ENCODE assay signal across 11 mouse cellular contexts in genomic region chr3:66400791-66401568, GRCm38 (mm10).
DNase-seq lines count a peak whose midpoint lies in the region; ATAC-seq and TF ChIP-seq lines count a peak whose summit lies in the region.
"Had no signal": no experiment of that assay in that cellular context is flagged by ENCODE, and none has a peak within 500 bp of the region (broad histone marks: within the 10 kb centered on the region; RNA-seq: fewer than 3 reads in every experiment).

No protein-coding gene starts in this region.

- no peaks in the 10 kb centered on the region for H3K36me3 ChIP-seq in hindbrain, embryonic 13.5 days
- H3K36me3 ChIP-seq in hindbrain, embryonic 10.5 days, result no peaks in the 10 kb centered on the region
- H3K36me3 ChIP-seq in neural tube, embryonic 12.5 days, result no peaks in the 10 kb centered on the region
- no peaks in the 10 kb centered on the region for H3K36me3 ChIP-seq in hindbrain, postnatal 0 days (ENCODE audit: insufficient read depth, low read length)
- H3K36me3 ChIP-seq in neural tube, embryonic 15.5 days, result no peaks in the 10 kb centered on the region
- H3K36me3 ChIP-seq: forebrain, embryonic 15.5 days; midbrain, embryonic 12.5 days had no signal

- WGBS in hindbrain, embryonic 13.5 days, result 66% methylated on average over 16 of the region's 16 CpGs
- 77% methylated on average over 16 of the region's 16 CpGs for WGBS in hindbrain, embryonic 10.5 days
- WGBS in neural tube, embryonic 12.5 days, result 44% methylated on average over 16 of the region's 16 CpGs
- WGBS in hindbrain, postnatal 0 days, result 52% methylated on average over 16 of the region's 16 CpGs
- 21% methylated on average over 16 of the region's 16 CpGs for WGBS in neural tube, embryonic 15.5 days

- H3K27me3 ChIP-seq in hindbrain, embryonic 13.5 days, result no peaks in the 10 kb centered on the region; the same call in 1 of the 2 replicates
- H3K27me3 ChIP-seq in hindbrain, embryonic 10.5 days (ENCODE audit: insufficient read depth, poor library complexity, severe bottlenecking), result no peaks in the 10 kb centered on the region
- no peaks in the 10 kb centered on the region for H3K27me3 ChIP-seq in neural tube, embryonic 12.5 days (replicated peaks)
- no peaks in the 10 kb centered on the region for H3K27me3 ChIP-seq in hindbrain, postnatal 0 days (ENCODE audit: insufficient read depth, low read length)
- H3K27me3 ChIP-seq in neural tube, embryonic 15.5 days (replicated peaks), result no peaks in the 10 kb centered on the region
- H3K27me3 ChIP-seq: forebrain, embryonic 15.5 days; midbrain, embryonic 12.5 days had no signal

- H3K4me3 ChIP-seq in hindbrain, embryonic 13.5 days, result no peak overlapping the region
- H3K4me3 ChIP-seq in hindbrain, embryonic 10.5 days, result no peak overlapping the region
- H3K4me3 ChIP-seq in neural tube, embryonic 12.5 days, result no peak overlapping the region
- no peak overlapping the region for H3K4me3 ChIP-seq in hindbrain, postnatal 0 days (ENCODE audit: low read length)
- H3K4me3 ChIP-seq in neural tube, embryonic 15.5 days (replicated peaks), result no peak overlapping the region
- H3K4me3 ChIP-seq in left cerebral cortex, adult 2 months, result no peak overlapping the region
- H3K4me3 ChIP-seq: forebrain, embryonic 15.5 days; midbrain, embryonic 12.5 days had no signal

- no peak overlapping the region for H3K27ac ChIP-seq in hindbrain, embryonic 13.5 days
- H3K27ac ChIP-seq in hindbrain, embryonic 10.5 days, result no peak overlapping the region
- no peak overlapping the region for H3K27ac ChIP-seq in neural tube, embryonic 12.5 days
- H3K27ac ChIP-seq in hindbrain, postnatal 0 days, result no peak overlapping the region
- H3K27ac ChIP-seq in neural tube, embryonic 15.5 days (replicated peaks), result no peak overlapping the region
- H3K27ac ChIP-seq in left cerebral cortex, adult 2 months, result no peak overlapping the region
- H3K27ac ChIP-seq: forebrain, embryonic 15.5 days; midbrain, embryonic 12.5 days had no signal

- TF ChIP-seq CTCF in hindbrain, postnatal 0 days (IDR thresholded peaks at IDR 0.05; ENCODE audit: low read depth), result no peak
- TF ChIP-seq CTCF in left cerebral cortex, adult 2 months (IDR thresholded peaks at IDR 0.05), result no peak

- no peaks in the 10 kb centered on the region; the same call in 1 of the 2 replicates for H3K4me1 ChIP-seq in hindbrain, embryonic 13.5 days (replicated peaks)
- H3K4me1 ChIP-seq in hindbrain, embryonic 10.5 days (replicated peaks), result 0 out of 2 replicates have a peak, but pooled peaks cover 2% of the 10 kb centered on the region
- no peaks in the 10 kb centered on the region for H3K4me1 ChIP-seq in neural tube, embryonic 12.5 days
- H3K4me1 ChIP-seq in hindbrain, postnatal 0 days (ENCODE audit: insufficient read depth, low read length), result no peaks in the 10 kb centered on the region; the same call in 1 of the 2 replicates
- H3K4me1 ChIP-seq in neural tube, embryonic 15.5 days, result peaks cover 7% of the 10 kb centered on the region; the same call in 1 of the 2 replicates

- no peak overlapping the region for H3K9ac ChIP-seq in hindbrain, embryonic 13.5 days
- no peak overlapping the region for H3K9ac ChIP-seq in neural tube, embryonic 12.5 days
- H3K9ac ChIP-seq in hindbrain, postnatal 0 days (replicated peaks; ENCODE audit: low read length), result no peak overlapping the region
- H3K9ac ChIP-seq in neural tube, embryonic 15.5 days (replicated peaks), result no peak overlapping the region
- H3K9ac ChIP-seq: forebrain, embryonic 15.5 days; midbrain, embryonic 12.5 days had no signal

- intact Hi-C loops in left cerebral cortex, adult 2 months (cut with DNase I), result no loop called here

- no peak for DNase-seq in hindbrain, embryonic 10.5 days (ENCODE audit: low spot score)
- DNase-seq in neural tube, embryonic 10.5 days (ENCODE audit: extremely low spot score, low spot score), result no peak
- DNase-seq in hindbrain, postnatal 0 days (ENCODE audit: low spot score), result peak; percentile 12
- DNase-seq in MN1 (ENCODE audit: low spot score), result no peak
- DNase-seq in left cerebral cortex, adult 2 months (ENCODE audit: extremely low spot score in 1 of 2, low spot score in 2 of 2), result no peak

- ATAC-seq in hindbrain, embryonic 13.5 days (ENCODE audit: low FRiP score), result peak; percentile 55
- peak; percentile 43; the same call in 1 of the 2 replicates for ATAC-seq in neural tube, embryonic 12.5 days (ENCODE audit: low FRiP score, low read depth)
- no peak for ATAC-seq in hindbrain, postnatal 0 days
- peak; percentile 46 for ATAC-seq in neural tube, embryonic 15.5 days (ENCODE audit: low FRiP score)
- ATAC-seq: forebrain, embryonic 15.5 days; Patski had no signal

- H3K9me3 ChIP-seq in hindbrain, embryonic 13.5 days, result no peaks in the 10 kb centered on the region
- no peaks in the 10 kb centered on the region for H3K9me3 ChIP-seq in hindbrain, embryonic 10.5 days
- H3K9me3 ChIP-seq in neural tube, embryonic 12.5 days, result no peaks in the 10 kb centered on the region
- H3K9me3 ChIP-seq in hindbrain, postnatal 0 days (ENCODE audit: low read length), result no peaks in the 10 kb centered on the region
- no peaks in the 10 kb centered on the region for H3K9me3 ChIP-seq in neural tube, embryonic 15.5 days (replicated peaks)
- H3K9me3 ChIP-seq: forebrain, embryonic 15.5 days; midbrain, embryonic 12.5 days had no signal

- H3K4me2 ChIP-seq in hindbrain, embryonic 13.5 days, result no peak overlapping the region
- H3K4me2 ChIP-seq in neural tube, embryonic 12.5 days (replicated peaks), result no peak overlapping the region
- no peak overlapping the region for H3K4me2 ChIP-seq in hindbrain, postnatal 0 days (ENCODE audit: low read depth, low read length)
- H3K4me2 ChIP-seq in neural tube, embryonic 15.5 days, result peak overlapping the region; percentile 34
- H3K4me2 ChIP-seq: forebrain, embryonic 15.5 days; midbrain, embryonic 12.5 days had no signal
